Mouse (Mus musculus) R1 (cell line): ENCODE results near the gene Gnb4.

Experiments used
- DNase-seq: peaks from one replicate; pipeline ENCODE4 v3.0.0-alpha.2; 2018; ENCODE audit warnings: low read depth, low spot score

Gnb4 gene

DNA sequence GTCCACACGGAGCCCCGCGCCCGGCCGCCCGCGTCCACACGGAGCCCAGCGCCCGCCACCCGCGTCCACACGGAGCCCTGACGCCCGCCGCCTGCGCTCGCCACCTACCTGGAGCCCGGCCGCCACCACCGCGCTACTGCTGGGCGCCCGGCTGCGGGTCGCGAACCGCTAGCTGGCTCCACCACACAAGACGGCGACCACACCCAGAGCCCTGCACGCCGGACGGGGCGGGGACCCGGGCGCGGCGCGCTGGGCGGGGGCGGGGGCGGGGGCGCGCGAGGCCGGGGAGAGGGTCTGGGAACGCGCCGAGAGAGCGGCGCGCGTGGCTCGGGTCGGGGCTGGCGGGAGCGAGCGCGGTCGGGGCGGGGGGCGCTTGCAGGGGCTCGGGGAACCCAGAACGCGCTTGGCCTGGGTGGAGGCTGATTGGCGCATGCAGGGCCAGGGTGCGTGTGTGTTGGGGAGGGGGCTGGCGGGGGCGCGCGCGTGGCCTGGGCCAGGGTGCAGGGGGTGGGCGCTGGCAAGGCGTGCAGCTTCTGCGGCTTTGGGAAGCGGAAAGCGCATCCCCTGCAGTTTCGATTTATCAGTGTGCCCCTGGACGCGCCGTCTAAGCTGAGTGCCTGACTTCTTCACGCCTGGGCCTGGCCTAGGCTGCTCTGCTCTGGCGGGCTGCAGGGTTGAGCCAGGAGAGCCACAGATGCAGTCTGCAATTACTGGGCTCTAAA is at the start of gene Gnb4:
TSS of gene Gnb4 (minus strand) at position 255 of the 722 bp plus-strand sequence.
- peak; percentile 78 for DNase-seq

DNA sequence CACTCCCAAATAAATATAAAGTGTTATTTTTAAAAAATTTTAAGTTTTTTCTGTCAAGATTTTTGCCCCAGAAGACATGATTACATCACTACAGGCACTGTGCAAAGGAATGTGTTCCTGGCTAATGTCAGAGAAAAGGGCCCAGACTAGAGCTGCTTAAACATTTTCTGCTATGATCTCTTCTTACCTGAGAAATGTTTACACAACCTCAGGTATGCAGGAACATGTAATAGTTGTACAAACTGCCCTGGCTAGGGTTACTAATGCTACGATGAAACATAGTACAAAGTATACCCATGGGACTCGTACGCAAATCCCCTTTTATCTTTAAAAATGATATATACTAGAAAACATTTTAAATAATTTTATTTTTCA is 45.2 kb upstream of the Gnb4 start:
- DNase-seq, result no peak

DNA sequence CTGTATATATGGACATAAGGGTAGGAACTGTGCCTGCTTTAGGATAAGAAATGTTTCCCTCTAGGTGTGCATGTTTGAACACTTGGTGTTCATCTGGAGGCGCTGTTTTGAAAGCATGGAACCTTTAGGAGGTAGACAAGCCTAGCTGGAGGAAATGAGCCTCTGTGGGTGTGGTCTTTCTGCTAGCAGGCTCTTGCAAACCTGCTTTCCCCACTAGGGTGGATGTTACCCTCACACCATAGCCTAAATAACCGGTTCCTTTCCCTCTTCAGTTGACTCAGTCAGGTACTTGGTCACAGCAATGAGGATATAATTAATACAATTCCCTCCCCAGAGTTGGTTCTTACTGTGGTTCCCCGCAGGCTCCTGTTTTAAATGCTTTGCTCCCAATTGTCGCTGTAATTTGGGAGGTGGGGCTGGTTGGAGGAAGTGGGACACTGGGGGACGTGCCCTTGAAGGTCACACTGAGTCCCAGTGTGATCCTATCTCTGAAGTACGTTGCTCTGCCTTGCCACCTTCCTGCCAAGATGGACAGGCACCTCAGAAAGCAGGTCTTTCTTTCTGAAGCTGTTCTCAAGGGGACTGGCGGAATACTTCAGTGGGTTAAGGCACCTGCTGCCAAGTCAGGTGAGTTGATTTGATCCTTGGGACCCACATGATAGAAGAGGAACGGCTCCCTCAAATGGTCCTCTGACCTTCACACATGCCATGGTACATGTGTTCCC is 44.6 kb upstream of the Gnb4 start:
- peak; percentile 61 for DNase-seq

DNA sequence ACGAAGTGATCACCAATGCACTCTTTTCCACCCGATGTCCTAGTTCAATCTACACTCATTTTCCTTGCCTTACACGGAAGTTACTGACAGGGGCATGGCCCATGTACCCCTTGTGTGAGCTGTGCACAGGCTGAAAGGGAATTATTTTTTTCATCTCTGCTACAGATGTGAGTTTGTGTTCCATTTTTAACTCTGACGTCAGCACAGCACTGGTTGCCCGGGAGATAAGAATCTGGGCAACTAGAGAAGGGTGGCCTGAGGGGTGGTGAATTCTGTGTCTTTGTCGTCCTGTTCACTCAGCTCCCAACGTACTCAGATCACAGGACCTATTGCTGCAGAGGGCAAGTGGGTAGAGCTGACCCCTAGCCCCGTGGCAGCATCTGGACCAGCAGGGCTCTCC is 43.9 kb upstream of the Gnb4 start:
- DNase-seq, result peak; percentile 20

DNA sequence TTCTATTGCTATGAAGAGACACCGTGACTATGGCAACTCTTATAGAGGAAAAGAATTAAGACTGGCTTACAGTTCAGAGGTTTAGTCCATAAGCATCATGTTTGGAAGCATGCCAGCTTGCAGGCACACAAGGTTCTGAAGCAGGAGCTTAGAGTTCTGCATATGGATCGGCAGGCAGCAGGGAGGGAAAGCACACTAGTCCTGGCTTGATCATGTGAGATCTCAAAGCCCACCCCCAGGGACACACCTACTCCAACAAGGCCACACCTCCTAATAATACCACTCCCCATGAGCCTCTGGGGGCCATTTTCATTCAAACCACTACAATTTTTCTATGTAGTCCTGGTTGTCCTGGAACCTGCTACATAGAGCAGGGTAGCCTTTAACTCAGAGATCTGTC is 43.1 kb upstream of the Gnb4 start:
- DNase-seq, result peak; percentile 80

DNA sequence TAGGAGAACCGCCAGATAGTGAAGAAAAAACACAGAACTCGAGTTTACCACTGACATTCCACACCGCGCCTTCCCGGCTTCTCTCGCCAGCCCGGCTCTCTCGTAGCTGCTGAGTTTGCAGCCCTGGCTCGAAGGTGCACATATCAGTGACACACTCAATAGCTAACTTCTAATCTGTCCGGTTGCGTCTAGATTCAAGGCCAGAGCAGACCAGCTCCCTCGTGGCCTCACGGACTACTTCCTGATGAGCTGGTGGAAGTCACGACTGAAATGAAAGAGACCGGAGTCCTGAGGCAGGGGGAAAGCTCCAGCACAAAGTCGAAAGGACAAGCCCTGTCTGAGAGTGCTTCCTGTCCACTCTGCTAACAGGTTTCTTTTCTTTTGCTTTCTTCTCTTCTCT is 42.4 kb upstream of the Gnb4 start:
- peak; percentile 19 for DNase-seq

DNA sequence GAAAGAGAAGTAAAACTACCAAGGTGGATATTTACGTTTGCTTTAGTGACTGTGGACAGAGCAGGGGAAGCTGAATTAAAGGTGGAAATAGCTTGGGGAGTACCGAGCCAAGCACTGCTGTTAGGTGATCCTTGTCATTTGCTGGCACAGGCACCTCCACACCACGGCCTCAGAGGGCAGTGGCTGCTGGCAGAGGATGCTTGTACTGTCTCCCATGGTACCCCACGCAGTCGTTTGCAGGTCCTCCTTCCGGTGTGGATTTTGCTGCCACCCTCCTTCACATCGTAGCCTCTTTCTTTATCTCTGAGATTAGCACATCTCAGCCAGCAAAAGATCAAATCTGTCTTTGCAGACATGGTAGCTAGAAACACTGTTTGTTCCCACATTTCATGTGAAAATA is 42.0 kb upstream of the Gnb4 start:
- DNase-seq, result no peak

DNA sequence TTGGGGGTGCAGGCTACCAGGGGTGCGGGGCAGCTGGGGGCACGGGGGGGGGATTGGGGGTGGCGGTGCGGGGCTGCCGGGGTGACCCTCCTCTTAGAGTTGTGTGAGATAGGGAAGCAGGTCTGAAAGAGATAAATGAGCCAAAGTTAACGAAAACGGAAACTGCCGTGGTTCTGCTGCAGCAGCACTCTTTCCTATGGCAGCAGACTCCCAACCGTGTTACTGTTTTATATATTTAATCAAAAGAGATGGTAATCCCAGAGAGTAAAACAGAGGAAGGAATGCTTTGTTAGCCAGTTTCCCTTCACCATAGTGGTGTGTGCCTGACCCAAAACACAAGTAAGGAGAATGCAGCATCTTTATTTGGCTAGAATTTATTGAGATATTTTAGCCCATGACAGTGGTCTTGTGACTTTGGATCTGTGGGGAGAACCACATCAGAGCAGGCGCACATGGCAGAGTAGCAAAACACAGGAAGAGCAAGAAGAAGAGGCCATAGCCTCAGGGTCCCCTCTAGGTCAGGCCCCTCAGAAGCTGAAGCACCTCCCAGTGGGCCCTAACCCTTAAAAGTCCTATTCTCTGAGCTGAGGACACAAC is 40.1 kb upstream of the Gnb4 start:
- DNase-seq, result no peak

DNA sequence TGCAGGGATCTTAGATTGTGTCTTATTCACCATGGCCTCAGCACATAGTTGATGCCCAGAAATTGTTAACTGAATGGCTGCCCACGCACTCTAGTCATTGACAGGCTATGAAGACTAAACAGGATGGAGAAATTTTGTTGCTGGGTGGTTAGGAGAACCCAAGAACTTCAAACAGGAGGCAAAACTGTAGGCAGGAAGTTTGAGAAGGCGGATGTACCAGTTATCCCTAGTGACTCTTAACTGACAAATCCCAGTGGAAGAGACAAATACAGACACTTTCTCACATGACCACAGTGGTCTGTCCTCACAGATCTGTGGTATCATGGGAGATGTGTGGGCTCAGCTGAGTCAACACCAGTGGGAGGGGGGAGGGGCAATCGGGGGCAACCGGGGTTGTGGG is 39.6 kb upstream of the Gnb4 start:
- DNase-seq, result no peak

DNA sequence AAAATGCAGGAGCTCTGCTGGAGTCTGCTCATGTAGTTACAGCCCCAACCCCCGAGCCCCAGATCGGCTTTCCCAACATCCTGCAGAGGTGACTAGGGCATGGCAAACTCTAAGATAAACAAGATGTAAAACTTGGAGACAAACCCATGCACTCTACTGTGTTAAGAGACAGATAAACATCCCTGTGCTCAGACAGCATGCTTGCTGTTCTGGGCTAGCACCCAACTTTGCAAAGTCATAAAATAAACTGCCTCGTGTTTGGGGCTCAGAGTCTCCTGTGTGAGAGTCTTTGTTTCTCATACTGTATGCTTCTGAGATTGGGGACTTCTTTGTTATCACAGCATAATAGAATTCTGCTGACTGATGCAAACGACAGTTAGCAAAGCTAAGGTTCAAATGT is 36.4 kb upstream of the Gnb4 start:
- no peak for DNase-seq

DNA sequence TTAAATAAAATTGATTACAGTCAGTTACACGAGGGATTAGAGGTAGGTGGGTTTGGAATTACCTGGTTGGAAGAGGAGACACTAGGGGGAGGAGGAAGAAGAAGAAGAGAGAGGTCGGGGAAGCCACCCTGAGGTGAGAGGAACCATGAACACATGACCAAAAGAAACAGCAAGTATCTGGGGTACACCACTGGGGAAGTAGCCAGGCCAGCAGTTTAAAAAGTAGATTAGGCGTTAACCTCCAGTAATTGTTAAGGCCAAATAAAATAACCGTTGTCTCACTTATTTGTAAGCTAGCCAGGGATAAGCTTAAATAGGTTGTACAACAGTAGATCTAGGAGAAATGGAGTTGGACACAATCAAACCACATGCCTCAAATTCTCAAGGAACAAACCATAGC is 32.9 kb upstream of the Gnb4 start:
- DNase-seq, result no peak

DNA sequence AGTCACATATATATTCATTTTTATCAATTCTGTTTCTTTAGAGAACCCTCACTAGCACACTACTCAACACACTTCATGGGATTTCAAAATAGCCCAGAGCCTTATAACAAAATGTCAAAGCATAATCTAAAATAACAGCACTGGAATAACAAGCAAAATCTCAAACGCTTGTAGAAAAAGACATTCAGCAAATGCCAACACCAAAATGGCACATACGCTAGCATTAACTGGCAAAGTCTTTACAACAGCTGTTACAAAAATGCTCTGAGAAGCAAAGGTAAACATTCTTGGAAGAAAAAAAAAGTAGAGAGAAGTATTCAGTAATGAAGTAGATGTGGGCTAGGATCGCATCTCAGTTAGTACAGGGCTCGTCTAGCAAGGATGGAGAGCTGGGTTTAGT is 30.5 kb upstream of the Gnb4 start:
- DNase-seq, result no peak

DNA sequence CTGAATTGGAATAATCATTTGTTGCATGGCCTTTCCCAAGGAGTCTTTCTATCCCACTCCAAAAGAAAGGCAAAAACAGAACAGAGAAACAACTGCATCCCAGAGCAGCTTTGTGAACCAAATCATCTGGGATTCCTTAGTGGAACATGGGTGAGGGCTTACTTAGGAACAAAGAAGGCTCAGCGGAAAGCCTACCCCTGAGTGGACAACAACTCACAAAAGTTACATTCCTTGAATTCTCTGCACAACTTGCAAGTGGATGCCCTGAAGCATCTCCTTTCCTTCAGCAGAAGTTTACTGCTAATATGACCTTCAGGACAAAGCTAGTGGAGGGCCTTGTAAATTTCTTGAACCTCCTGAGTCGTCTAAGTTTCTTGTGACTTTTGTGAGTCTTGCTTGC is 28.4 kb upstream of the Gnb4 start:
- DNase-seq, result peak; percentile 87

DNA sequence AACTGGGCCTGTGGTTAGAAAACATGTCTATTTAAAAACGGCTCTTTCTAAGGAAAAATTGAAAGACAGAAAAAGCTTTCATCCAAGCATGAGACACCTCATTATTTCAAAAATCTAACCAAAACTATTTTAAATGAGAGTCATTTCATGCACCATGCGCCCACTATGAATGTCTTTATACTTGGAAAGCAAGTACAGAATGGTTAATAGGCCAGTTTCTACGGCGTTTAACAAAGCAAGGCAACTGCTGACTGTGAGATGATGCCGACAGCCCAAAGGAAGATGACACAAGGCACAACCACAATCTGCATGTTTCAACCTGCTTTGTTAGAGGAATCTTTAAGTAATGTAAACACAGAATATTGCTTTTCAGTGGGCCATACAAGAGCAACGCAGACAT is 25.7 kb upstream of the Gnb4 start:
- DNase-seq, result no peak

DNA sequence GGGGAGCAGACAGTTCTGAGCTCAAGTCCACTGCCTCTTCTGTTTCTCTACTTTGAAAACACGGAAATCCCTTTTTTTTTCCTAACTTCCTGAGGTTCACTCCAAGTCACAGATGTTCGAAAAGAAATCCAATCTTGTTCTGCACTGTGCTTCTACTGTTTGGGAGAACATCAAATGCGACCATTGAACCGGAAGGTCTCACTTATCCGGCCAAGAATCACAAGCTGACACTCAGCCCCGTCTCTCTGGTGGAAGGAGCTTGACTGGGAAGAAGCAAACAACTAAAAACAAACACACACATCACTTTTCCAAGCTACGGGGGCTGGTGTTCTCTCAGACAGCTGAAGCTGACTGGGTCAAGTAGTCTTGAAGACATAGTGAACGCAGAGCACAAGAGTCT is 21.9 kb upstream of the Gnb4 start:
- DNase-seq, result no peak

DNA sequence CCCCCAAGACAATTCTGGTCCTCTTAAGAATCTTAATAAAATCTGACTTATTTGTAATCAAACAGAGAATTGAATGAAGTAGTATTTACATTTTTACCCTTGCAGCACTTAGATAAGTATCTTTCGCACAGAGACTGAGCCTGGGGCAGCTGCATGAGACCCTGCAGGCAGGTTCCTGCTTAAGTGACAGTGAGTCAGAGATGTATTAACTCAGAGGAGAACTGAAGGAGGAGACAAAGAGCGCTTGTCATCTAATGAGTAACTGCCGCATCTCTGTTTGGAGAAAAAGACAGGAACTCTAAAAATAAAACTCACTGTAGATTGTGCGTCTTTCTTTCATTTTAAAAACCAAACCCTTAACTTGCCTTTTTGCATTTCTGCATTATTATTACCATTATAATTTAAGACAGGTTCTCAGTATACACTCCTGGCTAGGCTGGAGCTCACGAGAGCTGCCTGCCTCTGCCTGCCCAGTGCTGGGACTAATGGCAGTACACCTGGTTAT is 16.4 kb upstream of the Gnb4 start:
- DNase-seq, result no peak

DNA sequence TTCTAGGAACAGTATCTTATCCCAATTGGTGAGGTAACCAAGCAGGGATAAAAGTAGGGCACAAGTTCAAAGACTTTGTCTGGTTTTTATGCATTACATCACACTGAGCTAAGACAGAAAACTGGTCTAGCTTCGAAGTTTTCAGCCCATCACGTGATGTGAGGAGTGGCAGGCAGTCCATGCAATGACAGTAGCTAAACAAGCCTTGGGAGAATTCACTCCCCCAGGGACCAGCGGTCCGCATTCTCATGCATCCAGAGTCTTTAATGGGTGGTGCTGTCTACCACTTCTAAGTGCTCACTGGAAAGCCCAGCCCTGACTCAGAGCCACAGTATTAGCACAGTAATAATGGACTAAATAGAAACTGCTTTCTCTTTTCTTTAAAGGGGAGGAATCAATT is 13.8 kb upstream of the Gnb4 start:
- peak; percentile 72 for DNase-seq

DNA sequence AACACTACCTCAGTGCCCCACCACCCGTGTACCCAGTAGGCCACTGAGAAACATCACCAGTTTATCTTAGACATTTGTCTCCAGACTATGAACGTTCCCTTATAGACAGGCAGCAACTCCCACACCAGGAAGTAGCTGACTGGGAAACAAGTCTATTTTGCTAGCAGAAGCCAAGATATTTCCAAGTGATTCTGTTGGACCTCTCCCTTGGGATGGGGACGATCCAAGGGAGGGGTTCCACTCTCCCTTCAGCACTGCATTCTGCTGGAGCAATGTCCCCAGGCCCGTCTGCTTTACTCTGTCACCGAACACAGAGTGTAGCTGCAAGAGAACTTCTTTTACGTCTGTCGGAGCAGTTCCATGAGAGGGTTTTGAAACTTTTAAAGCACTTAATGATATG is 11.8 kb upstream of the Gnb4 start:
- no peak for DNase-seq

DNA sequence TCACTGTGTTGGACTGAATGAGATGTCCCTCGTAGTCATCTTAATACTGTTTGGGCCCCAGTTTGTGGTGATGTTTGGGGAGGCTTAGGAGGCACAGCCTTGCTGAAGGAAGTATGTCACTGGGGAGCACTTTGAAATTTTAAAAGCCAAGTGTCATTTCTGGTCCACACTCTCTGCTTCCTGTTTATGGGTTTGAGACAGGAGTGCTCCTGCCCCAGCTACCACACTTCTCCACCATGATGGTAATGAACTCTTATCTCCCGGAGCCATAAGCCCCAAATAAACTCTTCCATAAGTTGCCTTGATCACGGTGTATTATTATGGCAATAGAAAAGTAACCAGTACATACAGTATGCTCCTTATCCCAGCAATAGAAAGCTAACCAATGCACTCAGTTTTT is 5.7 kb upstream of the Gnb4 start:
- DNase-seq, result no peak

DNA sequence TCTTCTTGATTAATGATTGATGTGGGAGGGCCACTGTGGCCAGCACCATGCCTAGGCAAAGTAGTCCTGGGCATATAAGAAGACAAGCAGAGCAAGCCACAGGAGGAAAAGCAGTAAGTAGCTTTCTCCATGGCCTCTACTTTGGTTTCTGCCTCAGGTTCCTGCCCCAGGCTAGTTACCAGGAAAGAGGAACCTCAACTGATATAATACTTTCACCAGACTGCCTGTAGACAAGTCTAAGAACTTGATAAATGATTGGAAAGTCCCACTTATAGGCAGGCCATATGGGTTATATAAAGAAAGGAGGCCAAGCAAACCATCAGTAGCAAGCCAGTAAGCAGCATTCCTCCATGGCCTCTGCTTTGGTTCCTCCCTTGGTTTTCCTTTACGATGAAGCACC is 5.3 kb upstream of the Gnb4 start:
- no peak for DNase-seq

DNA sequence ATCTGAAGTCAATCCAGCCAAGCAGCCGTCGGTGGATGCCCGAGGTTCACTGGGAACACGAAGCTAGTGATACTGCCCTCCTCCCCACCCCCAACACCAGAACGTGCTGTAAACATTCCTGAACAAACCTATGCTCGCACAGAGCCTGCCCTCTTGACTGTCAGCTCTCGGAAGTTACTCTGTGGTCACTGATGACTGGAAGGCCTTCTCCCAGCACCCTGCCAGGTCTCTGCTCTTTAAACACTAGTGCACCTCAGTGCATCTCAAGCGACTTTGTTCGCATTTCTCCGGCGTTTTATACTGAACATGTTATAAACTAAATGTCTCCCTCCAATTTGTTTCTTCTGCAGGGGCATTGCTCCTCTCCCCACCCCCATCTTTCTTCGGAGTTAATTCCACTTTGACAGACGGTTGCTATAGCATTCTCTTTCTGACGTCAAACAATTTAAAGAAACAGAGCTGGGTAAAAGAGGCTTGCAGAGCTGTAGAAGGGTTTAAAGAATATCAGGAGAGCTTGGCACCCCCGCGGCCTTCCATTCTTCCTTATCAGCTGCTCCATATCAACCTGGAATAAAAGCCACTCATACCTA is 763 bp upstream of the Gnb4 start:
- DNase-seq, result no peak

DNA sequence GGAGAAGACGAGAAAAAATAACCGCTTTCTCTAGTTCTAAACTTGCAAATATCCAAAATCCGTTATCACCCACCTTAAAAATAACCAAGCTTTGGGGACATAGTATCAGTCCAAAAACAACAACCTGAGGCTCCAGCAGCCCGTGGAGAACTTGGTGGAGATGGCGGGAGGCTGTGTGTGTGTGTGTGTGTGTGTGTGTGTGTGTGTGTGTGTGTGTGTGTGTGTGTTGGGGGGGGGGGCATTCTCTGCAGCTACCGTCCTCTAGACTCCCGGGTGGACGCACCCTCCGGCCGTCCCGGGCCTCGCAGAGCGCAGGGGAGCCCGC is 417 bp downstream of the Gnb4 start:
- peak; percentile 25 for DNase-seq

DNA sequence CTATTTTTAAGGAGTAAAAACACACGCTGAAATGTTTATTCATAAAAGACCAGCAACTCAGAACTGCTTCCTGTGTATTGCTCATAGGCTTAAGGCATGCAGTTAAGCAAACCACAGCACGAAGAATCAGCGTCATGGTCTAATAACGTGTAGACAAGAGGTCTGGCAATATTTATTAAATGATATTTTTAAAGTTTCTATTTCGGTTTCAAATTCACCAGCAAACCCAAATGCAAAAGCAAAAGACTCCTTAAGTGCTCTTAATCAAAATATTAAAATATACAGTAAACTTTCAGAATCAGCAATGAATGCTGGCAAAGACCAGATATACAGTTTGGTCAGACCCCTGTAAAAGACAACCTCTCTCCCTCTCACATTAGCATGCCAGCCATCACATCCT is 1.0 kb downstream of the Gnb4 start:
- no peak for DNase-seq
